Mouse (Mus musculus): ENCODE data around the gene Creg2. TPM values are rescaled to one million over a fixed set of nuclear protein-coding genes. Genes with fewer than 3 reads are reported as not detected.

Creg2 gene
- not detected in 2 replicates for polyA plus RNA-seq (2011; ENCODE audit: insufficient read depth, insufficient read length, low read depth, missing spikeins)

DNA sequence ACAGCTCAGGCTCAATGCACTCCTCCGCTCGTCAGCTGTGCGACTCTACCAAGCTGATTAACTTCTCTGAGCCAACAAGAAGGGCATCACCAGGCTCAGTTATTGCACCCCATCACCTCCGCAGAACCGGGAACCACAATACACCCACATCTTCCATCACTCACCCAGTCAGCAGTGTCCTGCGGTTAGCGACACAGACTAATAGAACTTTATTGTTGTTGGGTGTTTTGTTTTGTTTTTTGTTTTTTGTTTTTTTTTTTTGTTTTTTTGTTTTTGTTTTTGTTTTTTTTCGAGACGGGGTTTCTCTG is at the start of gene Creg2:
Gene Creg2, minus strand, starts transcription at position 234 of the 308 bp plus-strand sequence.
- Histone ChIP-seq H3K36me3 (ENCODE audit: control insufficient read depth, insufficient read depth, low read length, poor library complexity, severe bottlenecking) (no peaks in the 10 kb centered on the region), H3K9me3 (replicated peaks; ENCODE audit: control insufficient read depth, insufficient read depth, low read length, poor library complexity, severe bottlenecking) (no peaks in the 10 kb centered on the region), H3K27ac (ENCODE audit: insufficient read depth, low read length) (no peak within 1 kb of the TSS), H3K4me1 (ENCODE audit: control insufficient read depth, insufficient read depth, low read length) (no peaks in the 10 kb centered on the region), H3K27me3 (ENCODE audit: control insufficient read depth, insufficient read depth, low read length, poor library complexity, severe bottlenecking) (no peaks in the 10 kb centered on the region), H3K4me3 (ENCODE audit: low read depth, low read length) (peak within 1 kb of the TSS; percentile 57), H3K9ac (ENCODE audit: low read depth, poor library complexity, severe bottlenecking) (no peak within 1 kb of the TSS)
- TF ChIP-seq POLR2A (IDR thresholded peaks at IDR 0.05; ENCODE audit: insufficient read depth, low read length) (no peak), EP300 (IDR thresholded peaks at IDR 0.05; ENCODE audit: insufficient read depth, low read depth, low read length) (no peak), CTCF (IDR thresholded peaks at IDR 0.05; ENCODE audit: low read depth, low read length) (no peak)

DNA sequence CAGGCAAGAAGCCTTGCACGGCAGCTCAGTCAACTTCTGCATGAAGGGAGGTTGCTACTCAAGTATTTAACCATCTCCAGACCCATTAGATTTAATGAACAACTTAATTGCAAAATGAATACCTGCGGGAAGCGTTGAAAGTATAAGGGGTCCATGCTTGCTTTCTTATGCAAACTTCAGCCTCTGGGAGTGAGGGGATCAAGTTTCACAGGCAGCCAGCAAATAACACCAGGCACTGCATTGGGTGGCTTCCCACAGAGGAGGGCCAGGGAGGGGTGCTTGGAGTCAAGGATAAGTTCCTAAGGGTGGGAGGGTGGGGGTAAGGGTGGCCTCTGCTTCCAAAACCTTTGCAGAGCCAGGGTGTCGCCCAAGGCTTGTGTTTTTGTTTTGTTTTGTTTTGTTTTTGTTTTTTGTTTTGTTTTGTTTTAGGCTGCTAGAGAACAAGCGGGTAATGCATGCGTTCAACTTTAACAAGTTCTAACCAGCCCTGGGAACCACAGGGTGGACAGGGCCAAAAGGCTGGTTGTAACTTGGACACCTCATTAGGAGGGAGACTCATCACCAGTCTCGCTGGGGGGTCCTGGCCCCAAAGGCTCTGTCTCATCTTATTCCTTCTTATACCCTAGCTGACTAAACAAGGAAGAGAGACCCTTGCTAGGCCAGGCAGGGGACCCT is 49.5 kb upstream of the Creg2 start:
- no peak overlapping the region for H3K4me3 ChIP-seq (ENCODE audit: low read depth, low read length)
- H3K27me3 ChIP-seq (ENCODE audit: control insufficient read depth, insufficient read depth, low read length, poor library complexity, severe bottlenecking), result no peaks in the 10 kb centered on the region
- no peaks in the 10 kb centered on the region for H3K9me3 ChIP-seq (replicated peaks; ENCODE audit: control insufficient read depth, insufficient read depth, low read length, poor library complexity, severe bottlenecking)
- TF ChIP-seq EP300 (IDR thresholded peaks at IDR 0.05; ENCODE audit: insufficient read depth, low read depth, low read length) (0 out of 2 replicates have a peak, but pooled peaks have one; percentile 50), POLR2A (IDR thresholded peaks at IDR 0.05; ENCODE audit: insufficient read depth, low read length) (no peak)
- no peak overlapping the region for H3K9ac ChIP-seq (ENCODE audit: low read depth, poor library complexity, severe bottlenecking)
- no peak overlapping the region for H3K27ac ChIP-seq (ENCODE audit: insufficient read depth, low read length)
- peaks cover 6% of the 10 kb centered on the region for H3K4me1 ChIP-seq (ENCODE audit: control insufficient read depth, insufficient read depth, low read length)
- H3K36me3 ChIP-seq (ENCODE audit: control insufficient read depth, insufficient read depth, low read length, poor library complexity, severe bottlenecking), result no peaks in the 10 kb centered on the region

DNA sequence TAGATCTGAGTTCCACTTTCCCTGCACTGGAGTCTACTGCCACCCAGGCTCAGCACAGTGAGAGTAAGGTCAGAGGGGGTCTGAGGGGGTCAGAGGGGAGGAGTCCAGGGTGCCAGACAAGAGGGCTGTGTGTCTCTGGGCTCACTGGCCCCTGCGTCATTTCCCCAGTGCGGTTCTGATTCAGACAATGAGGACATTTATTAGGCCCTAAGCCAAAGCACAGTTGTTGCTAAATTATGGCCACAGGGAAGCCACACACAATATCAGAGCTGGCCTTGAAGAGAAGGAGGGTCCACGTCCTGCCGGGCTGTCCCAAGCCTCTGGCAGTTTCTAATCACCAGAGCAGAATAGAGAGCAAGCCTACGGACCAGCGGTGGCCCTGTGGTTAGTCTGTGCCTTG is 47.2 kb upstream of the Creg2 start:
- H3K27ac ChIP-seq (ENCODE audit: insufficient read depth, low read length), result no peak overlapping the region
- no peaks in the 10 kb centered on the region for H3K9me3 ChIP-seq (replicated peaks; ENCODE audit: control insufficient read depth, insufficient read depth, low read length, poor library complexity, severe bottlenecking)
- no peak for TF ChIP-seq POLR2A (IDR thresholded peaks at IDR 0.05; ENCODE audit: insufficient read depth, low read length)
- no peak for TF ChIP-seq CTCF (IDR thresholded peaks at IDR 0.05; ENCODE audit: low read depth, low read length)
- no peak for TF ChIP-seq EP300 (IDR thresholded peaks at IDR 0.05; ENCODE audit: insufficient read depth, low read depth, low read length)
- no peak overlapping the region for H3K9ac ChIP-seq (ENCODE audit: low read depth, poor library complexity, severe bottlenecking)
- H3K36me3 ChIP-seq (ENCODE audit: control insufficient read depth, insufficient read depth, low read length, poor library complexity, severe bottlenecking), result no peaks in the 10 kb centered on the region
- no peaks in the 10 kb centered on the region for H3K27me3 ChIP-seq (ENCODE audit: control insufficient read depth, insufficient read depth, low read length, poor library complexity, severe bottlenecking)
- H3K4me1 ChIP-seq (ENCODE audit: control insufficient read depth, insufficient read depth, low read length), result peaks cover 6% of the 10 kb centered on the region
- H3K4me3 ChIP-seq (ENCODE audit: low read depth, low read length), result no peak overlapping the region

DNA sequence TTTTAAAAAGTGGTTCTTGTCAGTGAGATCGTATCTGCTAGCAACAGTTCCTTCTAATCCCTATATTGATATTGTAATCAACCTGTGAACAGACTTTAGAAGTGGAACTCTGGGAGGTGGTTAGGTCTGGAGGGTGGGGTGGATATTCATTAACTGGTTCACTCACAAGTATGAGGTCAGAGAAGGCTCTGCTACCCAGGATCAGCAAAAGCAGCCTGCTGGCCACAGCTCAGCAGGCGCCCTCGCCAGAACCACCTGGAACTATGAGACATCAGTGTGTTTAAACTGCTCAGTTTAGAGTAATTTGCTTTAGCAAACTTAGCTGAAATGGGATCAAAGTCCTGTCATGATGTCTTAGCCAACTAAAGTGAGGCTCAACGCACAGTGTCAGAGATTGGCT is 43.9 kb upstream of the Creg2 start:
- no peaks in the 10 kb centered on the region for H3K9me3 ChIP-seq (replicated peaks; ENCODE audit: control insufficient read depth, insufficient read depth, low read length, poor library complexity, severe bottlenecking)
- no peak overlapping the region for H3K4me3 ChIP-seq (ENCODE audit: low read depth, low read length)
- peaks cover 2% of the 10 kb centered on the region for H3K4me1 ChIP-seq (ENCODE audit: control insufficient read depth, insufficient read depth, low read length)
- no peaks in the 10 kb centered on the region for H3K27me3 ChIP-seq (ENCODE audit: control insufficient read depth, insufficient read depth, low read length, poor library complexity, severe bottlenecking)
- no peaks in the 10 kb centered on the region for H3K36me3 ChIP-seq (ENCODE audit: control insufficient read depth, insufficient read depth, low read length, poor library complexity, severe bottlenecking)
- TF ChIP-seq CTCF (IDR thresholded peaks at IDR 0.05; ENCODE audit: low read depth, low read length), result no peak
- TF ChIP-seq EP300 (IDR thresholded peaks at IDR 0.05; ENCODE audit: insufficient read depth, low read depth, low read length), result no peak
- no peak for TF ChIP-seq POLR2A (IDR thresholded peaks at IDR 0.05; ENCODE audit: insufficient read depth, low read length)
- no peak overlapping the region for H3K9ac ChIP-seq (ENCODE audit: low read depth, poor library complexity, severe bottlenecking)
- no peak overlapping the region for H3K27ac ChIP-seq (ENCODE audit: insufficient read depth, low read length)

DNA sequence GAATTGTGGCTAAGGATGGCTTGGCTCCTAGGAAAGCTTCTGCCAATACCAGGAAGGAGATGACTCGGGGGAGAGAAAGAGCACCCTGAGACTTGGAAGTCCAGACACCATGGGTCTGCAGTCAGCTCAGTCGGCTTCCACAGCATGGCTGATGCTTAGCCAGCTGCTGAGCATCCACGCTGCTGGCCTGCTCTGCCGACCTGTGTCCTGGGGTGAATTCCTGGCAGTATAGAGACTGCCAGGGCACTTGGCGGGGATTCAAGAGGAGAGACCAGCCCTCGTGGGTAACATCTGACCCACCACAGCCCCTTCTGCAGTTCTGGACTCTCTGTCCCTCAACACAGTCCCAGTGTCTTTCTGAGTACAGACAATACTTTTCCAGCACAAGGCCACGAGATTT is 43.5 kb upstream of the Creg2 start:
- H3K27me3 ChIP-seq (ENCODE audit: control insufficient read depth, insufficient read depth, low read length, poor library complexity, severe bottlenecking), result no peaks in the 10 kb centered on the region
- no peak for TF ChIP-seq POLR2A (IDR thresholded peaks at IDR 0.05; ENCODE audit: insufficient read depth, low read length)
- TF ChIP-seq CTCF (IDR thresholded peaks at IDR 0.05; ENCODE audit: low read depth, low read length), result no peak
- TF ChIP-seq EP300 (IDR thresholded peaks at IDR 0.05; ENCODE audit: insufficient read depth, low read depth, low read length), result no peak
- H3K9ac ChIP-seq (ENCODE audit: low read depth, poor library complexity, severe bottlenecking), result no peak overlapping the region
- no peaks in the 10 kb centered on the region for H3K36me3 ChIP-seq (ENCODE audit: control insufficient read depth, insufficient read depth, low read length, poor library complexity, severe bottlenecking)
- no peaks in the 10 kb centered on the region for H3K4me1 ChIP-seq (ENCODE audit: control insufficient read depth, insufficient read depth, low read length)
- H3K4me3 ChIP-seq (ENCODE audit: low read depth, low read length), result no peak overlapping the region
- no peak overlapping the region for H3K27ac ChIP-seq (ENCODE audit: insufficient read depth, low read length)
- no peaks in the 10 kb centered on the region for H3K9me3 ChIP-seq (replicated peaks; ENCODE audit: control insufficient read depth, insufficient read depth, low read length, poor library complexity, severe bottlenecking)

DNA sequence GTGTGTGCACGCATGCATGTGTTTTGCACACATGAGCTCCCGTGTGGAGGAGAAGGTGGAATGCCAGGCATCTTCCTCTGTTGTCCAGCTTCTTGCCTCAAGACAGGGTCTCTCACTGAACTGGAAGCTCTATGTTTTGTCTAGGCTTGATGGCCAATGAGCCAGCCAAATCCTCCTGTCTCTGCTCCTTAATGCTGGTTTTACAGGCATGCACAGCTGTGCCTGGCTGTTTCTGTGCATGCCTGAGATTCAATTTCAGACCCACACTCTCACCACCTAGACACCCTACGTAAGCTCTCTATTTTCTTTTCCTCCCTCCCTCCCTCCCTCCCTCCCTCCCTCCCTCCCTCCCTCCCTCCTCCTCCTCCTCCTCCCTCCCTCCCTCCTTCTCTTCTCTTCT is 40.7 kb upstream of the Creg2 start:
- Histone ChIP-seq H3K27me3 (ENCODE audit: control insufficient read depth, insufficient read depth, low read length, poor library complexity, severe bottlenecking) (no peaks in the 10 kb centered on the region), H3K4me3 (ENCODE audit: low read depth, low read length) (no peak overlapping the region), H3K9ac (ENCODE audit: low read depth, poor library complexity, severe bottlenecking) (no peak overlapping the region), H3K36me3 (ENCODE audit: control insufficient read depth, insufficient read depth, low read length, poor library complexity, severe bottlenecking) (no peaks in the 10 kb centered on the region), H3K4me1 (ENCODE audit: control insufficient read depth, insufficient read depth, low read length) (no peaks in the 10 kb centered on the region), H3K27ac (ENCODE audit: insufficient read depth, low read length) (no peak overlapping the region), H3K9me3 (replicated peaks; ENCODE audit: control insufficient read depth, insufficient read depth, low read length, poor library complexity, severe bottlenecking) (no peaks in the 10 kb centered on the region)
- TF ChIP-seq CTCF (IDR thresholded peaks at IDR 0.05; ENCODE audit: low read depth, low read length) (no peak), EP300 (IDR thresholded peaks at IDR 0.05; ENCODE audit: insufficient read depth, low read depth, low read length) (no peak), POLR2A (IDR thresholded peaks at IDR 0.05; ENCODE audit: insufficient read depth, low read length) (no peak)
